Mouse (Mus musculus) left cerebral cortex, postnatal 25 days (tissue): ENCODE results near the gene Aldh16a1. TPM values are rescaled to one million over a fixed set of nuclear protein-coding genes. Genes with fewer than 3 reads are reported as not detected.
"Not testable (repeated sequence)": the region's sequence is repeated elsewhere in the genome, so short reads cannot be mapped to it uniquely, and the experiment has no call there.

Source experiments
- DNase-seq, 2 experiments: peaks; one replicate each; pipeline ENCODE4 v3.0.0; 2022; ENCODE audit warnings: low spot score in 2 of 2, mixed read lengths in 1 of 2
- intact Hi-C: fragments of 180-260 bp; cut with DNase I; formaldehyde crosslinking; loops from one replicate; pipeline ENCODE4 v1.15.1; 2025
- total RNA-seq, 2 experiments: library from RNA; stranded (reverse); gene quantifications; 2 replicates each; pipeline ENCODE4 v1.2.3; 2021

Gene Aldh16a1
- total RNA-seq, 2 experiments from 2014 or later = 13.6 to 14.1 TPM

- intact Hi-C loops = no loop called here
- no peak for DNase-seq
These were observed 27.2 kb upstream of the Aldh16a1 start for GRCm38 (mm10) chr7:45181540-45181939.

GRCm38 (mm10) chr7:45180896-45181477, 26.6 kb upstream of the Aldh16a1 start, which contains the start of gene Pth2:
Pth2 (plus strand) TSS chr7:45180995.
- intact Hi-C loops = no loop called here
- no peak for DNase-seq

GRCm38 (mm10) chr7:45179469-45179868, 25.1 kb upstream of the Aldh16a1 start, which contains the start of gene Gfy:
Gfy (minus strand) TSS chr7:45179569.
- no peak for DNase-seq
- intact Hi-C loops = no loop called here

GRCm38 (mm10) chr7:45178550-45178949, 24.2 kb upstream of the Aldh16a1 start:
- intact Hi-C loops = no loop called here
- no peak for DNase-seq

GRCm38 (mm10) chr7:45176356-45176755, 22.0 kb upstream of the Aldh16a1 start:
- intact Hi-C loops = no loop called here
- peak; percentile 44 to 52 for DNase-seq

GRCm38 (mm10) chr7:45175929-45176328, 21.5 kb upstream of the Aldh16a1 start:
- DNase-seq = no peak
- intact Hi-C loops = no loop called here

GRCm38 (mm10) chr7:45175398-45175797, 21.0 kb upstream of the Aldh16a1 start:
- no peak for DNase-seq
- intact Hi-C loops = no loop called here

- peak in 1 of 2 experiments; percentile 25 for DNase-seq
- intact Hi-C loops = no loop called here
These were observed 20.3 kb upstream of the Aldh16a1 start for GRCm38 (mm10) chr7:45174567-45175280.

- DNase-seq = not testable (repeated sequence)
These were observed 19.4 kb upstream of the Aldh16a1 start for GRCm38 (mm10) chr7:45173772-45174171.

GRCm38 (mm10) chr7:45172974-45173373, 18.6 kb upstream of the Aldh16a1 start:
- intact Hi-C loops = no loop called here
- DNase-seq = no peak

More at GRCm38 (mm10) chr7:45173772-45174171, 19.4 kb upstream of the Aldh16a1 start:
- intact Hi-C loops = not testable (repeated sequence)

GRCm38 (mm10) chr7:45169495-45169894, 15.1 kb upstream of the Aldh16a1 start:
- intact Hi-C loops = loop anchor here (10.0 kb wide), 1 partner anchor 195 kb away; the partner anchor contains the start of gene Ppfia3
- peak; percentile 62 to 85 for DNase-seq

- peak in 1 of 2 experiments; percentile 28 for DNase-seq
- intact Hi-C loops = loop anchor here (10.0 kb wide), 1 partner anchor 196 kb away; the partner anchor contains the start of gene Ppfia3
These were observed 14.3 kb upstream of the Aldh16a1 start for GRCm38 (mm10) chr7:45168656-45169055.

- intact Hi-C loops = loop anchor here (1.0 to 10.0 kb wide), 2 partner anchors 65 to 197 kb away; partner anchors contain the start of gene Ppfia3
- DNase-seq = peak; percentile 45 to 86
These were observed 13.5 kb upstream of the Aldh16a1 start for GRCm38 (mm10) chr7:45167761-45168445.

GRCm38 (mm10) chr7:45166950-45167401, 12.6 kb upstream of the Aldh16a1 start:
- DNase-seq = peak; percentile 61 to 85
- intact Hi-C loops = loop anchor here (1.0 to 10.0 kb wide), 2 partner anchors 66 to 198 kb away; partner anchors contain the start of gene Ppfia3

GRCm38 (mm10) chr7:45165701-45166100, 11.3 kb upstream of the Aldh16a1 start:
- DNase-seq = no peak
- intact Hi-C loops = loop anchor here (10.0 kb wide), 1 partner anchor 199 kb away; the partner anchor contains the start of gene Ppfia3

- intact Hi-C loops = loop anchor here (10.0 kb wide), 1 partner anchor 200 kb away; the partner anchor contains the start of gene Ppfia3
- DNase-seq = peak; percentile 24 to 51
These were observed 10.4 kb upstream of the Aldh16a1 start for GRCm38 (mm10) chr7:45164833-45165232.

- peak; percentile 68 to 77 for DNase-seq
- intact Hi-C loops = loop anchor here (10.0 kb wide), 1 partner anchor 201 kb away; the partner anchor contains the start of gene Ppfia3
These were observed 9.5 kb upstream of the Aldh16a1 start, which contains the start of gene Slc17a7 for GRCm38 (mm10) chr7:45163735-45164490. Slc17a7 (plus strand) TSS chr7:45163949.

GRCm38 (mm10) chr7:45162996-45163615, 8.7 kb upstream of the Aldh16a1 start:
- intact Hi-C loops = loop anchor here (1.0 to 10.0 kb wide), 4 partner anchors 35 to 202 kb away; partner anchors contain the start of gene Ppfia3
- DNase-seq = no peak
